Mouse (Mus musculus) kidney, embryonic 15.5 days (tissue): Measurements from ENCODE around the gene Tmem200b. TPM values are rescaled to one million over a fixed set of nuclear protein-coding genes. Genes with fewer than 3 reads are reported as not detected.

Source experiments
- polyA plus RNA-seq: library from polyadenylated mRNA; unstranded; fragments of >200 nt; fragmentation: Nextera tagmentation; extraction: Ambion mirVana; gene quantifications from 2 replicates; pipeline ENCODE4 v1.2.1, GENCODE M21; 2015

The Tmem200b gene
- polyA plus RNA-seq, 1 experiment from 2014 or later = 1.1 TPM

Other genes starting within 250 kb of the Tmem200b start
- 30.3 TPM in 2 replicates for gene Ptpru, start 83.5 kb upstream of the Tmem200b start, polyA plus RNA-seq
- 45.8 and 47.4 TPM in 2 replicates for gene Mecr, start 78.3 kb upstream of the Tmem200b start, polyA plus RNA-seq
- 110 and 114 TPM in 2 replicates for gene Srsf4, start 48.2 kb upstream of the Tmem200b start, polyA plus RNA-seq
- gene Gm10300, start 152.9 kb downstream of the Tmem200b start, polyA plus RNA-seq = 0.09 TPM in 2 replicates
- gene Epb41, start 153.6 kb downstream of the Tmem200b start, polyA plus RNA-seq = 65.1 and 67.1 TPM in 2 replicates
- 0.23 and 0.41 TPM in 2 replicates for gene Oprd1, start 222.7 kb downstream of the Tmem200b start, polyA plus RNA-seq